Mouse (Mus musculus) left cerebral cortex, adult 6 months (tissue): ENCODE measurements around the gene Wfdc18. TPM values are rescaled to one million over a fixed set of nuclear protein-coding genes. Genes with fewer than 3 reads are reported as not detected.

ENCODE experiments used
- long read RNA-seq, 2 experiments: library from polyadenylated mRNA; unstranded; transcript quantifications; one replicate each; pipeline ENCODE4 v2.0.0; 2019 to 2020
- polyA plus RNA-seq: library from polyadenylated mRNA; unstranded; fragments of <200 nt; fragmentation: Nextera tagmentation; gene quantifications from 2 replicates; pipeline ENCODE4 v1.2.3, GENCODE M21; 2021

The Wfdc18 gene
- 9.6 and 12.4 TPM in 2 replicates for polyA plus RNA-seq
- long read RNA-seq, experiment 1 = 0 reads
- long read RNA-seq, experiment 2, transcript Wfdc18-201 (3 exons, 521 nt) = major isoform, 9 of 9 reads
- long read RNA-seq, experiment 2, partial matches to known transcripts = 0 of 9 reads
- long read RNA-seq, experiment 2, other reads (novel, unspliced or antisense) = 0 of 9 reads

GRCm38 (mm10) chr11:83708715-83709114 lies at the start of gene Wfdc18:
Gene Wfdc18 (plus strand): TSS chr11:83709015.

GRCm38 (mm10) chr11:83662204-83662603 lies 46.6 kb upstream of the Wfdc18 start, which contains the start of gene Ccl4:
Gene Ccl4 (plus strand): TSS chr11:83662584.

GRCm38 (mm10) chr11:83703705-83704104 lies 5.1 kb upstream of the Wfdc18 start, which contains the start of gene Wfdc17:
Gene Wfdc17 (plus strand): TSS chr11:83703991.

GRCm38 (mm10) chr11:83746681-83747080 lies 37.9 kb downstream of the Wfdc18 start, which contains the start of gene Wfdc21:
Gene Wfdc21 (plus strand): TSS chr11:83746940.

GRCm38 (mm10) chr11:83753581-83754181 lies 44.9 kb downstream of the Wfdc18 start, which contains the start of gene Heatr6:
Gene Heatr6 (plus strand): TSS chr11:83753696.

Other genes starting within 250 kb of the Wfdc18 start
- 1.0 and 2.0 TPM in 2 replicates for gene Mmp28, start 245.9 kb upstream of the Wfdc18 start, polyA plus RNA-seq
- gene Taf15, start 235.9 kb upstream of the Wfdc18 start, polyA plus RNA-seq = 0.81 and 0.97 TPM in 2 replicates
- not detected in 2 replicates for gene Heatr9, start 186.8 kb upstream of the Wfdc18 start, polyA plus RNA-seq
- gene Ccl5, start 178.5 kb upstream of the Wfdc18 start, polyA plus RNA-seq = 0.74 and 5.3 TPM in 2 replicates
- 0.67 and 2.3 TPM in 2 replicates for gene Ccl9, start 130.4 kb upstream of the Wfdc18 start, polyA plus RNA-seq
- gene Ccl6, start 115.9 kb upstream of the Wfdc18 start, polyA plus RNA-seq = 3.0 TPM in 2 replicates
- gene Rpl9-ps1, start 63.4 kb upstream of the Wfdc18 start, polyA plus RNA-seq = not detected in 2 replicates
- 1.0 and 1.1 TPM in 2 replicates for gene Ccl3, start 59.7 kb upstream of the Wfdc18 start, polyA plus RNA-seq
- gene Ccl4, start 46.4 kb upstream of the Wfdc18 start, polyA plus RNA-seq = 0.78 and 1.6 TPM in 2 replicates
- gene Wfdc17, start 5.0 kb upstream of the Wfdc18 start, polyA plus RNA-seq = 2.4 and 3.2 TPM in 2 replicates
- not detected in 2 replicates for gene Wfdc21, start 37.9 kb downstream of the Wfdc18 start, polyA plus RNA-seq
- 5.9 and 6.4 TPM in 2 replicates for gene Heatr6, start 44.7 kb downstream of the Wfdc18 start, polyA plus RNA-seq
- 0.55 and 1.4 TPM in 2 replicates for gene Hnf1b, start 141.0 kb downstream of the Wfdc18 start, polyA plus RNA-seq
- 9.8 and 12.2 TPM in 2 replicates for gene Ddx52, start 233.0 kb downstream of the Wfdc18 start, polyA plus RNA-seq